Mouse (Mus musculus) lung, postnatal 4 days (tissue): ENCODE results near the gene Rarb.
"Not testable (repeated sequence)": the region's sequence is repeated elsewhere in the genome, so short reads cannot be mapped to it uniquely, and the experiment has no call there.

Experiments used
- DNase-seq, 2 experiments: peaks; one replicate each; pipeline ENCODE4 v3.0.0; 2021

Rarb gene

GRCm38 (mm10) chr14:16818602-16819250 lies at the start of gene Rarb:
Gene Rarb, minus strand, starts transcription at chr14:16819156.
- DNase-seq: peak in 1 of 2 experiments; percentile 24

GRCm38 (mm10) chr14:16842036-16842435 lies 23.1 kb upstream of the Rarb start:
- no peak for DNase-seq

DNA sequence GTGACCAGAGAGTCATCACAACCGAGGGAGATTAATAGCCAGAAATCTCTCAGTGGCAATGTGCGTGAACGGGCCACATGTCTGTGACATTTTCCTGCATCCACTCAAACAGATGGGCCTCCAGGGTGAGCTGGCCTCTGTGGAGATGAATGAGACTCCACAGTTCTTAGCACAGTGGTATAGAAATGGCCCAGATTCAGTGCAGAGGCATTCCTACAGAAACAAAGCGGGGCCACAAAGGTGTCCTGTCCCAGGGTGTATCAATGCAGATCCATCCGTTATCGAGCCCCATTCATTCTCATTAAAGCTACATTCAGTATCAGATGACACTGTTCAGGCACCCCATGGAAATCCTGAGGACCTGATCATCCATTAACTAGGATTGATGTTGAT lies 22.6 kb upstream of the Rarb start:
- no peak for DNase-seq

- DNase-seq: peak; percentile 31 to 72
These were observed 22.1 kb upstream of the Rarb start for GRCm38 (mm10) chr14:16840951-16841596.

GRCm38 (mm10) chr14:16840135-16840534 lies 21.2 kb upstream of the Rarb start:
- DNase-seq: no peak

GRCm38 (mm10) chr14:16815096-16815741 lies 3.7 kb downstream of the Rarb start:
- no peak for DNase-seq

- DNase-seq: no peak
These were observed 12.8 kb downstream of the Rarb start for GRCm38 (mm10) chr14:16806155-16806554.

DNA sequence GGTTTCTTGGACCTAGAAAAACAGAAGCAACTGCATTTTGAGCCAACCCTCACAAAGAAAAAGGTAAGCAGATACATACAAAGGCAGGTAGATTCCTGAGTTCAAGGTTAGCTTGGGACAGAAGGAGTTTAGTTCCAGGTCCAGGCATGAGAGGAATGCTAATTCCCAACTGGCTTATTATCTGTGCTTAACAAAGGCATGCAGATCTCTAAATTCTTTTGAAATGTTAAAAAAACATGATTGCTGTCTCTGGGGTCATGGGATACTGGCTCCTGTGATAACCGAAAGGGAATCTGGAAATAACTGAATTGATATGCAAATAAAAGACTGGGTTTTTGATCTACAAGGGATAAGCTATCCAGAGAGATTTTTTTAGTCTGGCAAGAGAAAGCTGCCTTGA lies 28.8 kb downstream of the Rarb start:
- no peak for DNase-seq

DNA sequence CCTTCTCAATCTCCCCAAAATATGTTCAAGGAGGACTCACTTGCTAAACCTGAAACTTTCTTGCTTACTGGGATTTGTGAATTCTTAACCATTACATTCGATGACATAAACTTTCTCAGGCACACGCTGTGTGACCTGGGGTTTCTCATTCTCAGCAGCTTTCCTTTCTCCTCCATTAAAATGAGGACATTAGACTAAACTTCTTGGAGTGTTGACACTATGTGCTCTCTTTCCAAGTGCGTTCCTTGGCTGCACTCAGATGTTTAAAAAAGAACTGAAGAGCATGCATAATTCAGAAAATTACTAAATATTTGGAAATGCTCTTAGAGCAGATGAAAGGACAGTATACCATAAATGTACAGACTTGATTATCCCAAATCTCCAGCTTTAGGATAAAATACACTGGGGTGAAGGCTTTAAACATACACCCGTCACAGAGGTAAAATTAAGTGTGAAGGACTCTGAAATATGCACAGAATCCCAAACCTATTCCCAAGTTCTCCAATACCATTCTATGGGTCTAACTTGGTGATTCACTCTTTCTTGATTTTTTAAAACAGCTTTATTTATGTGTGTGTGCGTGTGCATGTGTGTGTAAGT lies 36.9 kb downstream of the Rarb start:
- no peak for DNase-seq

GRCm38 (mm10) chr14:16776723-16777381 lies 42.1 kb downstream of the Rarb start:
- no peak for DNase-seq

DNA sequence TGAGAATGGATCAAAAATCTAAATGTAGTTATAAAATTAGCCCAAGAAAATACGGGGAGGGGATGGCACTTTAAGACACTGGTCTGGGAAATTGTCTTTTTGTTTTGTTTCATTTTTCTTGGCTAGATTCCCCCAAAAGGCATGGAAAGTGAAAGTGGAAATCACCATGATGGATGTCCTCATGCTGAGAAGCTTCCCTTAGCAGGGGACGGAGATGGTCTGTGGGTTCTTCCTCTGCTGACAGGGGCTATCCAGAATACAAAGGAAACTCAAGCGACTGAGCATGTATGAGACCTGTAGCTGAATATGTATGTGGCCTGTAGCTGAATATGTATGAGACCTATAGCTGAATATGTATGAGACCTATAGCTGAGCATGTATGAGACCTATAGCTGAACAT lies 46.0 kb downstream of the Rarb start:
- no peak for DNase-seq

DNA sequence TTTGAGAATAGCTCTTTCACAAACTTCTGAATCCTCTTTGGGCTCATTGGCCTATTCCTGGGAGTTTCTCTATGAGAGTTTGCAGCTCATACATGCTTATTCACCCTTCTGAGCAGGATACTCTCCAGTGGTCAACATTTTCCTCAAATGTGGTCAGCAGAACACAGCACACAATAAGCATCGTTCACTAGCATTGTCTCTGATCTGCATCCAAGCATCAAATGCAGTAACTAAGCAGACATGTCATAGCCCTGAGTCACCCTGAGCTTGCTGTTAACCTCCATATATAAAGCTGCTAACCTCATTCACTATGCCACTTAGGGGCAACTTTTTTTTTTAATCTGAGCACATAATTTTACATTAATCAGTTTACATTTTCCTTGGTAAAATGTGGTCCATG lies 53.1 kb downstream of the Rarb start:
- no peak for DNase-seq

GRCm38 (mm10) chr14:16762773-16763172 lies 56.2 kb downstream of the Rarb start:
- peak; percentile 37 to 59 for DNase-seq

GRCm38 (mm10) chr14:16758773-16759434 lies 60.1 kb downstream of the Rarb start:
- DNase-seq: no peak

- not testable (repeated sequence) for DNase-seq
These were observed 63.4 kb downstream of the Rarb start for GRCm38 (mm10) chr14:16755601-16756000.

GRCm38 (mm10) chr14:16752648-16753047 lies 66.3 kb downstream of the Rarb start:
- no peak for DNase-seq

- DNase-seq: no peak
These were observed 71.9 kb downstream of the Rarb start for GRCm38 (mm10) chr14:16746982-16747578.

DNA sequence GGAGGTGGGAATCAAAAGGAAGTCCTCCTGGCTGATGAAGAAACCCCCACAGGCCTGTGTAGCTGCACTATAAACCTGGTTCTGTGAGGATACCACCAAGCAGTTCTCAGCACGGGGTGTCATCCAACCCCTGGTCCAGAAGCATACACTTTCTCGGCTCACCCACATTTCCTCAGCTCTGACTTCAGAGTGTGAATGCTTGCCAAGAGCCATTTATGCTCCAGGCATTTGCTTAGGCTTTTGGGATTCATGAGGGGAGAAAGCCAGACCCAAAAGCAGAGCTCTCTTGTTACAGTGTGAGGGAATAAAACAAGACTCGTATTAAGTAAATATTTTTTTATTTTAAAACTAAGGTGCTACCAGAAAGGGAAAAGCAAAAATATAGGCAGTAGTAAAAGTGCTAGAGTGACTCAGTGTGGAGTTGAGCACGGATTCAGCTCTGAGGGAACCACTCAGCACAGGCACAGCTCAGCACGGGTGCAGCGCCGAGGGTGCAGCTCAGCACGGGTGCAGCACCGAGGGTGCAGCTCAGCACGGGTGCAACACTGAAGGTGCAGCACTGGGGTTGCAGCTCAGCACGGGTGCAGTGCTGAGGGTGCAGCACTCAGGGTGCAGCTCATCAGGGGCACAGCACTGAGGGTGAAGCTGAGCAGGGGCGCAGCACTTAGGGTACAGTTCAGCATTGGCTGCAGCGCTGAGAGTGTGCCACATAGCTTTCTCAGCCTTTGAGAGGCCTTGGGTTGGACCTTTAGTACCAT lies 77.8 kb downstream of the Rarb start:
- peak in 1 of 2 experiments; percentile 23 for DNase-seq

GRCm38 (mm10) chr14:16738538-16738937 lies 80.4 kb downstream of the Rarb start:
- DNase-seq: peak in 1 of 2 experiments; percentile 41

DNA sequence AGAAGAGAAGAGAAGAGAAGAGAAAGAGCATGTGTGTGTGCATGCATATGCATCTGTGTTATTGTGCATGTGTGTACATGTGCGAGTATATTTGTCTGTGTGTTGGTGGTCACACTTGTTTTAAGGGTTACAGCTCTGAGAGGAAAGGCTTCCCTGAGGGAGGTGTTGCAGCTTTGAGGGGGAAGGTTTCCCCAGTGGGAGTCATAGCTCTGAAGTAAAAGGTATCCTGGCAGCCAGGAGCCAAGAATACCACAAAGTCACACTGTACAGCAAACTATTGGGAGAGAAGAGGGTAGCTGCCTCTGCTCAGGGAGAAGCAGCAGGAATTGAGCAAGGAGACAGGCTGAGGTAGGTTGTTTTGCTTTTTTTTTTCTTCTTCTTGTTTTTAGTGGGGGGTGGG lies 81.2 kb downstream of the Rarb start:
- no peak for DNase-seq

- DNase-seq: peak; percentile 17 to 30
These were observed 83.5 kb downstream of the Rarb start for GRCm38 (mm10) chr14:16735331-16736012.
